Mouse (Mus musculus): Measurements from ENCODE around the gene Snx27. TPM values are rescaled to one million over a fixed set of nuclear protein-coding genes. Genes with fewer than 3 reads are reported as not detected.

The Snx27 gene
- total and polyA plus RNA-seq, 3 experiments: 36.9 to 123 (median 45.4) TPM

DNA sequence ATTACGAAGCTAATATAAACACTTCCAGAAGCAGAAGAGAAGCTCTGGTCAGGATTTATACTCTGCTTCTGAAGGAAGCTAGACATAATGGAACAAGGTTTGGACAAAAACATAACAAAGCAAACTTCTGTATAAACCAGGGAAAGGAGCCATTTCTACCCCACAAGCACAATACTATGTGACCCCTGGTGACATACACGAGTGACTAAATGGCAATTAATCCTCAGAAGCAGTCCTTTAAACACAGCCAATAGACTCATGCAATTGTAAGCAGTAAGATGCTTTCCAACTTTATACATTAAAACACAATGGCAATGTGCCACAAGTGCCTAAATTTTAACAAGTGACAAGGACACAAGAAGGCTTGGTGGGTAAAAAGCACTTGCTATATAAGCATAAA, 15.3 kb downstream of the Snx27 start:
- peaks cover 2 to 8% of the 10 kb centered on the region in 2 experiments; a peak in 3 of 4 replicates for H3K36me3 ChIP-seq (ENCODE audit: control insufficient read depth in 1 of 2, insufficient read depth in 2 of 2, low read length in 2 of 2)
- H3K4me3 ChIP-seq (ENCODE audit: control insufficient read depth in 1 of 2, insufficient read depth in 1 of 2, low read depth in 2 of 2, low read length in 2 of 2): no peak overlapping the region
- H3K4me1 ChIP-seq (ENCODE audit: control insufficient read depth in 1 of 2, insufficient read depth in 2 of 2, low read length in 2 of 2): 0 out of 4 replicates have a peak, but pooled peaks cover 0 to 2% of the 10 kb centered on the region in 2 experiments
- no peak for DNase-seq (ENCODE audit: low read depth, low spot score)
- H3K9ac ChIP-seq (ENCODE audit: control insufficient read depth, low read depth, low read length, poor library complexity, severe bottlenecking): no peak overlapping the region
- TF ChIP-seq POLR2A (IDR thresholded peaks at IDR 0.05; ENCODE audit: control insufficient read depth in 1 of 2, insufficient read depth in 1 of 2, low read depth in 1 of 2, low read length in 2 of 2, poor library complexity in 1 of 2) (no peak), JUND (IDR thresholded peaks at IDR 0.05; ENCODE audit: low read depth, low read length) (no peak), MEF2A (IDR thresholded peaks at IDR 0.05; ENCODE audit: extremely low read depth, insufficient replicate concordance, low read depth, low read length, poor library complexity, severe bottlenecking) (no peak), ZC3H11A (IDR thresholded peaks at IDR 0.05; ENCODE audit: low read depth, low read length) (no peak), ZKSCAN1 (IDR thresholded peaks at IDR 0.05; ENCODE audit: low read depth, low read length) (no peak), TAL1 (IDR thresholded peaks at IDR 0.05; ENCODE audit: low read length) (no peak), GATA1 (IDR thresholded peaks at IDR 0.05; ENCODE audit: low read depth, low read length) (no peak), MAFK (IDR thresholded peaks at IDR 0.05; ENCODE audit: borderline replicate concordance, low read depth, low read length) (no peak), TBP (IDR thresholded peaks at IDR 0.05; ENCODE audit: low read depth, low read length) (no peak), SMC3 (IDR thresholded peaks at IDR 0.05; ENCODE audit: low read depth, low read length) (no peak), RAD21 (IDR thresholded peaks at IDR 0.05; ENCODE audit: low read depth, low read length) (no peak), CHD1 (IDR thresholded peaks at IDR 0.05; ENCODE audit: low read depth, low read length) (no peak), RCOR1 (IDR thresholded peaks at IDR 0.05; ENCODE audit: low read depth, low read length) (no peak), GABPA (IDR thresholded peaks at IDR 0.05; ENCODE audit: low read depth, low read length) (no peak), KAT2A (conservative IDR thresholded peaks at IDR 0.05; ENCODE audit: low read depth, low read length) (no peak), ZMIZ1 (IDR thresholded peaks at IDR 0.05; ENCODE audit: low read depth, low read length) (no peak), MAZ (IDR thresholded peaks at IDR 0.05; ENCODE audit: low read depth, low read length) (no peak), HCFC1 (IDR thresholded peaks at IDR 0.05; ENCODE audit: low read depth, low read length) (no peak), CTCF (IDR thresholded peaks at IDR 0.05 in 2 of 3, conservative IDR thresholded peaks at IDR 0.05 in 1 of 3; ENCODE audit: control insufficient read depth in 1 of 3, insufficient read depth in 1 of 3, low read depth in 2 of 3, low read length in 3 of 3, poor library complexity in 1 of 3, severe bottlenecking in 1 of 3) (no peak), E2F4 (IDR thresholded peaks at IDR 0.05; ENCODE audit: borderline replicate concordance, low read depth, low read length) (no peak)
- no peak overlapping the region for H3K27ac ChIP-seq (ENCODE audit: control insufficient read depth, low read depth, low read length)
- H3K79me2 ChIP-seq (ENCODE audit: control insufficient read depth, insufficient read depth, low read length, poor library complexity): peaks cover 10% of the 10 kb centered on the region; the same call in 1 of the 2 replicates
- H3K9me3 ChIP-seq (replicated peaks; ENCODE audit: insufficient read depth, low read length): no peaks in the 10 kb centered on the region
- no peaks in the 10 kb centered on the region for H3K27me3 ChIP-seq (ENCODE audit: control insufficient read depth in 1 of 2, insufficient read depth in 2 of 2, low read length in 2 of 2)

DNA sequence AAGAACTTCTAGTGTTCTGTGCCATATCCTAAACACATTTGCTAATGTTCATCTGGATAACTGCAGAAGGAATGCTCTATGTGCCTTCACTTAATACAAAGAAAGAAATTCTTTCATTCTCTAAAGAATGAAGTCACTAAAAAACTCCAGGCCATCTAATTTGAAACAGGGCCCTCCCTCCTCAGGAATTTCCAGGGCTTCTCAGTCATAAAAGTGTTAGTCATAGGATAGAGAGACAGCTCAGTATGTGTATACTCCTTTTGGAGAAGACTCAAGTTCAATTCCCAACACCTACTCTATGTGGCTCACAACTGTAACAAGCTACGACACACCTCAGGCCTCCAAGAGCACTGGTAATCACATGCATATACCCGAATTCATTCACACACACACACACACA, 17.0 kb downstream of the Snx27 start:
- no peak overlapping the region for H3K4me3 ChIP-seq (ENCODE audit: control insufficient read depth in 1 of 2, insufficient read depth in 1 of 2, low read depth in 2 of 2, low read length in 2 of 2)
- no peak for DNase-seq (ENCODE audit: low read depth, low spot score)
- peaks cover 8% of the 10 kb centered on the region; the same call in 1 of the 2 replicates for H3K79me2 ChIP-seq (ENCODE audit: control insufficient read depth, insufficient read depth, low read length, poor library complexity)
- peaks cover 5 to 11% of the 10 kb centered on the region in 2 experiments; a peak in 3 of 4 replicates for H3K36me3 ChIP-seq (ENCODE audit: control insufficient read depth in 1 of 2, insufficient read depth in 2 of 2, low read length in 2 of 2)
- TF ChIP-seq ZNF384 (IDR thresholded peaks at IDR 0.05; ENCODE audit: low read depth, low read length) (0 out of 2 replicates have a peak, but pooled peaks have one; percentile 48), SMC3 (IDR thresholded peaks at IDR 0.05; ENCODE audit: low read depth, low read length) (no peak)
- H3K27me3 ChIP-seq (ENCODE audit: control insufficient read depth in 1 of 2, insufficient read depth in 2 of 2, low read length in 2 of 2): no peaks in the 10 kb centered on the region
- no peak overlapping the region for H3K27ac ChIP-seq (ENCODE audit: control insufficient read depth, low read depth, low read length)
- 0 out of 4 replicates have a peak, but pooled peaks cover 0 to 2% of the 10 kb centered on the region in 2 experiments for H3K4me1 ChIP-seq (ENCODE audit: control insufficient read depth in 1 of 2, insufficient read depth in 2 of 2, low read length in 2 of 2)
- H3K9me3 ChIP-seq (replicated peaks; ENCODE audit: insufficient read depth, low read length): no peaks in the 10 kb centered on the region
- no peak overlapping the region for H3K9ac ChIP-seq (ENCODE audit: control insufficient read depth, low read depth, low read length, poor library complexity, severe bottlenecking)

All from MEL (cell line).